Mouse (Mus musculus): ENCODE results near the gene Clcn1. TPM values are rescaled to one million over a fixed set of nuclear protein-coding genes. Genes with fewer than 3 reads are reported as not detected.

The Clcn1 gene
- polyA plus RNA-seq, 1 experiment from 2014 or later, result not detected

GRCm38 (mm10) chr6:42365215-42365614, 78.7 kb downstream of the Clcn1 start:
- peaks cover 23% of the 10 kb centered on the region for H3K36me3 ChIP-seq (replicated peaks; ENCODE audit: insufficient read depth, low read length)
- no peaks in the 10 kb centered on the region for H3K9me3 ChIP-seq (ENCODE audit: low read length)
- no peak overlapping the region for H3K27ac ChIP-seq (ENCODE audit: low read depth)
- H3K9ac ChIP-seq (replicated peaks), result no peak overlapping the region
- TF ChIP-seq CTCF (IDR thresholded peaks at IDR 0.05; ENCODE audit: low read depth) (no peak), EP300 (IDR thresholded peaks at IDR 0.05; ENCODE audit: low read depth) (no peak)
- H3K4me3 ChIP-seq (ENCODE audit: low read depth, low read length), result no peak overlapping the region
- WGBS (ENCODE audit: insufficient replicate concordance), result 85% methylated on average over 6 of the region's 6 CpGs
- DNase-seq (no peak), ATAC-seq (no peak)
- no peak overlapping the region for H3K4me2 ChIP-seq (ENCODE audit: low read depth, low read length)
- H3K27me3 ChIP-seq (ENCODE audit: insufficient read depth, low read length), result no peaks in the 10 kb centered on the region
- peaks cover 7% of the 10 kb centered on the region; the same call in 1 of the 2 replicates for H3K4me1 ChIP-seq (ENCODE audit: insufficient read depth)

Other genes starting within 250 kb of the Clcn1 start
- not detected in 2 replicates for gene Sva, start 248.3 kb upstream of the Clcn1 start, polyA plus RNA-seq (2015; fragmentation: Nextera tagmentation; extraction: Ambion mirVana)
- not detected in 2 replicates for gene Tas2r139, start 145.7 kb upstream of the Clcn1 start, polyA plus RNA-seq (2015; fragmentation: Nextera tagmentation; extraction: Ambion mirVana)
- gene Tas2r144, start 71.4 kb upstream of the Clcn1 start, polyA plus RNA-seq (2015; fragmentation: Nextera tagmentation; extraction: Ambion mirVana), result not detected in 2 replicates
- 20.5 and 26.7 TPM in 2 replicates for gene Gstk1, start 40.8 kb upstream of the Clcn1 start, polyA plus RNA-seq (2015; fragmentation: Nextera tagmentation; extraction: Ambion mirVana)
- not detected in 2 replicates for gene Tmem139, start 24.7 kb upstream of the Clcn1 start, polyA plus RNA-seq (2015; fragmentation: Nextera tagmentation; extraction: Ambion mirVana)
- 10.3 and 11.1 TPM in 2 replicates for gene Casp2, start 21.7 kb upstream of the Clcn1 start, polyA plus RNA-seq (2015; fragmentation: Nextera tagmentation; extraction: Ambion mirVana)
- gene Fam131b, start 38.0 kb downstream of the Clcn1 start, polyA plus RNA-seq (2015; fragmentation: Nextera tagmentation; extraction: Ambion mirVana), result not detected in 2 replicates
- gene Zyx, start 62.9 kb downstream of the Clcn1 start, polyA plus RNA-seq (2015; fragmentation: Nextera tagmentation; extraction: Ambion mirVana), result 55.3 and 57.8 TPM in 2 replicates
- gene Epha1, start 86.6 kb downstream of the Clcn1 start, polyA plus RNA-seq (2015; fragmentation: Nextera tagmentation; extraction: Ambion mirVana), result 16.8 and 18.7 TPM in 2 replicates
- not detected in 2 replicates for gene Tas2r143, start 113.6 kb downstream of the Clcn1 start, polyA plus RNA-seq (2015; fragmentation: Nextera tagmentation; extraction: Ambion mirVana)
- not detected in 2 replicates for gene Tas2r135, start 118.7 kb downstream of the Clcn1 start, polyA plus RNA-seq (2015; fragmentation: Nextera tagmentation; extraction: Ambion mirVana)
- not detected in 2 replicates for gene Tas2r126, start 147.8 kb downstream of the Clcn1 start, polyA plus RNA-seq (2015; fragmentation: Nextera tagmentation; extraction: Ambion mirVana)
- not detected in 2 replicates for gene Olfr458, start 178.5 kb downstream of the Clcn1 start, polyA plus RNA-seq (2015; fragmentation: Nextera tagmentation; extraction: Ambion mirVana)
- not detected in 2 replicates for gene Olfr457, start 189.7 kb downstream of the Clcn1 start, polyA plus RNA-seq (2015; fragmentation: Nextera tagmentation; extraction: Ambion mirVana)
- gene Olfr456, start 200.5 kb downstream of the Clcn1 start, polyA plus RNA-seq (2015; fragmentation: Nextera tagmentation; extraction: Ambion mirVana), result not detected in 2 replicates